Mouse (Mus musculus) stomach, postnatal 0 days (tissue): ENCODE measurements at regions not wholly inside any gene's neighbourhood (a gene's known extent, or its start where the extent isn't known, plus 50 kb on each side); places are given as distances from the start of the nearest gene placed in this dataset.
A peak's percentile ranks its signal among the peaks of the same experiment; 100 is the strongest.

ENCODE experiments used
- ATAC-seq: fragments of 200-750 bp; cut with Nextera tagmentation; 2 replicates; pipeline ENCODE4 v1.8.0; 2017; ENCODE audit not compliant: low FRiP score, low TSS enrichment
- DNase-seq: peaks from one replicate; pipeline ENCODE4 v3.0.0-alpha.2; 2016; ENCODE audit warnings: low spot score
- H3K27ac ChIP-seq: fragments of 300-500 bp; sonication (generic); replicated peaks from 2 replicates; pipeline ENCODE4 v1.5.1; 2014; ENCODE audit warnings: mild to moderate bottlenecking, control low read depth
- H3K27me3 ChIP-seq: fragments of 300-500 bp; sonication (generic); 2 replicates; pipeline ENCODE4 v1.6.1; 2014; ENCODE audit warnings: low read length; ENCODE audit not compliant: control insufficient read depth, insufficient read depth
- H3K36me3 ChIP-seq: fragments of 300-500 bp; sonication (generic); 2 replicates; pipeline ENCODE4 v1.6.1; 2014; ENCODE audit warnings: low read length, mixed read lengths; ENCODE audit not compliant: control insufficient read depth, insufficient read depth
- H3K4me1 ChIP-seq: fragments of 300-500 bp; sonication (generic); replicated peaks from 2 replicates; pipeline ENCODE4 v1.6.1; 2014; ENCODE audit warnings: antibody characterized with exemption; ENCODE audit not compliant: control insufficient read depth, insufficient read depth
- H3K4me2 ChIP-seq: fragments of 300-500 bp; sonication (generic); replicated peaks from 2 replicates; pipeline ENCODE4 v1.6.1; 2014; ENCODE audit warnings: low read depth, mild to moderate bottlenecking, control low read depth, moderate library complexity
- H3K4me3 ChIP-seq: fragments of 300-500 bp; sonication (generic); 2 replicates; pipeline ENCODE4 v1.5.1; 2014; ENCODE audit warnings: low read depth, low read length, control low read depth
- H3K9ac ChIP-seq: fragments of 300-500 bp; sonication (generic); 2 replicates; pipeline ENCODE4 v1.6.1; 2014; ENCODE audit warnings: mild to moderate bottlenecking, low read length, control low read depth, mixed read lengths
- H3K9me3 ChIP-seq: fragments of 300-500 bp; sonication (generic); 2 replicates; pipeline ENCODE4 v1.6.1; 2016; ENCODE audit warnings: low read length; ENCODE audit not compliant: control insufficient read depth
- CTCF ChIP-seq: IDR thresholded peaks from 2 replicates; pipeline ENCODE4 v1.5.1; 2016; ENCODE audit warnings: antibody characterized with exemption, low read depth, mild to moderate bottlenecking, moderate library complexity
- EP300 ChIP-seq: optimal IDR thresholded peaks from 2 replicates; pipeline ENCODE3; 2016; ENCODE audit warnings: antibody characterized with exemption
- WGBS: fragments of 180-500 bp; shearing (Covaris S2); extraction: QIAGEN DNeasy Blood & Tissue Kit; methylation state at CpG from one replicate; pipeline ENCODE4 v1.1.7; 2014; 5-methylcytosine and 5-hydroxymethylcytosine counted together

GRCm38 (mm10) chr16:50847693-50848092 lies 256.7 kb upstream of the Ccdc54 start:
- no peak for TF ChIP-seq EP300
- peak; percentile 55 for TF ChIP-seq CTCF
- no peaks in the 10 kb centered on the region for H3K27me3 ChIP-seq
- no peak for DNase-seq
- no peak overlapping the region for H3K4me2 ChIP-seq
- H3K9me3 ChIP-seq, result no peaks in the 10 kb centered on the region
- no peaks in the 10 kb centered on the region for H3K36me3 ChIP-seq
- H3K4me3 ChIP-seq, result no peak overlapping the region
- ATAC-seq, result no peak
- no peaks in the 10 kb centered on the region for H3K4me1 ChIP-seq
- no peak overlapping the region for H3K27ac ChIP-seq
- 36% methylated on average over 2 of the region's 2 CpGs for WGBS
- no peak overlapping the region for H3K9ac ChIP-seq

DNA sequence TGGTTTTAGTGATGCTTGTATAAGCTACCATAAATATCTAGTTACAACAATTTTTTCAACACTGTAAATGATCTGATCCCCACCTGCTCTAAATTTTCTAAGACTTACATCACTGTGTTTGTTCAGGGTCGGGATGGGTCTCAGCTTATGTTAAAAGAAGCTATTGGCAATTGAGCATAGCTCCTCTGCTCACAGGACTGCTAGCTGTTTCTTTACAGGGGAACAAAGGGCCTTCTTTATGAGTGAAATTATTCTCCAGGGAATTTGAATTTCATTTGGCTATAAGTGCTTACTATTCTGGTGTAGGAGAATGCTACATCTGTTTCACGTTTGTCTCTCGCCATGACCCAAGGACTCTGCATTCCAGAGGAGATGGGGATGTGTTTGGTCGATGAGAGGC lies 255.6 kb upstream of the Ccdc54 start:
- 62% methylated on average over 4 of the region's 4 CpGs for WGBS
- no peaks in the 10 kb centered on the region for H3K27me3 ChIP-seq
- TF ChIP-seq CTCF, result no peak
- H3K4me2 ChIP-seq, result no peak overlapping the region
- DNase-seq, result no peak
- ATAC-seq, result no peak
- H3K27ac ChIP-seq, result no peak overlapping the region
- no peaks in the 10 kb centered on the region for H3K36me3 ChIP-seq
- H3K4me1 ChIP-seq, result no peaks in the 10 kb centered on the region
- H3K9ac ChIP-seq, result no peak overlapping the region
- no peaks in the 10 kb centered on the region for H3K9me3 ChIP-seq
- no peak overlapping the region for H3K4me3 ChIP-seq

DNA sequence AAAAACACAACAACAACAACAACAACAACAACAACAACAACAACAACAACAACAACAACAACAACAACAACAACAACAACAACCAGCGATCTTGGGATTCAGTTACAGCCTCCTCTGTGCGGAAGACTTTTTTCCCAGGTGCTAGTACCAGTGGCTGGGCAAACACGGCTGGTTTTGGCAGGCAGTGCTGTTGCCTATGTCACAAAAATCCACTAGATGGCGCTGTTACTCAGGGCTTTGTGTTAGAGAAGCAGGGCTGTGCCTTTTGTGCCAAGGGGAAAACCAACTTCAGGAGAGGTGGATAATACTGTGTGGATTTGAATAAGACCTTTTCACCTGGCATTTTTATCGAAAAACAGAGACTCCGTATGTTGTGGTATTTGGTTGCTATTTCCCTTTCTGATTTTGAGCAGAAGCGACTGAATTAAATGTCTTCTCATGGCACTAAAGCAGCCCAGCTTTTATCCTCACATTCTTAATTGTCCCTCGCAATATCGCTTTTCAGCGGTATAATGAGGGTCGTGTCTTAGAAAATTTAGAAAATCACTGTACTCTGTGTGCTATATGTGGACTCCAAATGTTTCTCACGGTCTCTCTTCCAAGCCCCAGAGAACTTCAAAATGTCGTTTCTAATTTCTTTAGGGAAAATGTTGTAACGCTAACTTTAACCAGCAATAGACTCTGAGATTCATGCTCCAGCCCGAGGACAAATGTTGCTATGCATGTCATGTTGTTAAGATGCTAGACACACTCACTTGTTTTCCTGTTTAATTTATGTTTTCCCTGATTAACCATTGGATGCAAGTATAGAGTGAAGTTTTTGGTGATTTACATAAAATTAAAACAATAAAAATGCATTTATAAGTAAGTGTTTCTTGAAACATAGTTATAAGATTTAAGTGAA lies 251.0 kb upstream of the Ccdc54 start:
- Histone ChIP-seq H3K4me3 (no peak overlapping the region), H3K9me3 (no peaks in the 10 kb centered on the region), H3K27ac (no peak overlapping the region), H3K4me1 (no peaks in the 10 kb centered on the region), H3K4me2 (no peak overlapping the region), H3K9ac (no peak overlapping the region), H3K27me3 (no peaks in the 10 kb centered on the region), H3K36me3 (no peaks in the 10 kb centered on the region)
- peak; percentile 93 for TF ChIP-seq CTCF
- TF ChIP-seq EP300, result no peak
- DNase-seq, result peak; percentile 66
- 46% methylated on average over 15 of the region's 15 CpGs for WGBS
- peak; percentile 82 for ATAC-seq

DNA sequence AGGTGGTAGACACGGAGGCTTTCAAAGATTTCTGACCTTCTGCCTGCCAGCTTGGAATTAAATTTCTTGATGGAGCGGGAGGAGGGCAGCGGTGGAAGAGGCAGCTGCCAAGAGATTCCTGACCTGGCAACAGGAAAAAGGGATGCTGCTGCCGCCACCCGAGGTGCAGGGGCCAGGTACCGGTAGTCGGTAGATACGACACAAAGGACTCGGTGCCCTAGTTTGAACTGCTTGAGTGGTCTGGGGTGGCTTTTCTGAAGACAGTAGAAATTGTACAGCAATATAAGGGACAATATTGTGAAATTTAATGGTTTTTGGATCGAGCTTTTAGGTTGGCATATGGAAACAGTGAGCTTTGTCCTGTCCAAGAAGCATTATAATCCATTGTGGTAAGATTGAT lies 250.3 kb upstream of the Ccdc54 start:
- Histone ChIP-seq H3K36me3 (no peaks in the 10 kb centered on the region), H3K4me1 (no peaks in the 10 kb centered on the region), H3K4me3 (no peak overlapping the region), H3K27ac (no peak overlapping the region), H3K9me3 (no peaks in the 10 kb centered on the region), H3K9ac (no peak overlapping the region), H3K27me3 (no peaks in the 10 kb centered on the region), H3K4me2 (no peak overlapping the region)
- WGBS, result 69% methylated on average over 10 of the region's 10 CpGs
- TF ChIP-seq CTCF (no peak), EP300 (no peak)
- no peak for ATAC-seq
- no peak for DNase-seq

DNA sequence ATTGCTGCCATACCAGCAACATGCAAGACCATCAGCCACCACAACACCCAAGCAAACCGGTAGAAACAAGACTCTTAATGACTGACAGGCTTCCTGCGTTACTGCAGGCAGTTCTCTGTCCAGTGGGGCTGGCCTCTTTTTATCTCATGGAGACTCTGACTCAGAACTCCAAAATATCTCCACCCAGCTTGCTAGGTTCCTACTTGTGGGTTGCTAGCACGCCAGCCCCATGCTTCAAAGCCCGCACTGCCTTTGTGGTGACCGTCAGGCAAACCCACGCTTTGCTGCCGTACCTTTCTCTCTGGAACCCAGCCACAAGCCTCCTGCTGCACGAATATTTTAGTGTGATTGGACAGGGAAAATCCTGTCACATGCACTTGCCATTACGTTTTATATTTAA lies 248.7 kb upstream of the Ccdc54 start:
- Histone ChIP-seq H3K9ac (no peak overlapping the region), H3K4me1 (no peaks in the 10 kb centered on the region), H3K27ac (no peak overlapping the region), H3K36me3 (no peaks in the 10 kb centered on the region), H3K4me3 (no peak overlapping the region), H3K4me2 (no peak overlapping the region), H3K9me3 (no peaks in the 10 kb centered on the region), H3K27me3 (no peaks in the 10 kb centered on the region)
- ATAC-seq (no peak), DNase-seq (no peak)
- WGBS, result 70% methylated on average over 9 of the region's 9 CpGs
- TF ChIP-seq EP300 (no peak), CTCF (no peak)

DNA sequence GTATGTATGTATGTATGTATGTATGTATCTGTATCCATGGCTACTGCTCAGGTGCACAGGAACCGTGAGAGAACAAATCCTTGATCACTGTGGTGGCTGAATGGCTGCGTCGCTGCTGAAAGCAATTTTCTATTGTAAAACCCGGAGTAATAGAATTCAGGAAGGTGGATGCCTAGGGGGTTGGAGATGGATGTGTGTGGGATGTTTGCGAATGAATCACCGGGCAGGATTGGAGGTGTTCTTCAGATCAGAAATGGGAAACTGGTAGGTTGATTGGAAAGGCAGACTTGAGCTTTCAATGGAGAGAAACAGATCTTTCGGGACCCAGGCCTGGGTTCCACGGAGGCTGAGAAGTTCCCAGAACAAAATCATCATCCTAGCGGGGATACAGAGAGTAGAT lies 246.5 kb upstream of the Ccdc54 start:
- ATAC-seq (no peak), DNase-seq (no peak)
- 80% methylated on average over 9 of the region's 9 CpGs for WGBS
- Histone ChIP-seq H3K4me2 (no peak overlapping the region), H3K9me3 (no peaks in the 10 kb centered on the region), H3K36me3 (no peaks in the 10 kb centered on the region), H3K4me3 (no peak overlapping the region), H3K27me3 (no peaks in the 10 kb centered on the region), H3K27ac (no peak overlapping the region), H3K4me1 (no peaks in the 10 kb centered on the region), H3K9ac (no peak overlapping the region)
- TF ChIP-seq CTCF, result no peak
- no peak for TF ChIP-seq EP300
